Mouse (Mus musculus): ENCODE measurements around the gene Ptbp1. TPM values are rescaled to one million over a fixed set of nuclear protein-coding genes. Genes with fewer than 3 reads are reported as not detected.
"Not testable (repeated sequence)": the region's sequence is repeated elsewhere in the genome, so short reads cannot be mapped to it uniquely, and the experiment has no call there.

Gene Ptbp1
- polyA plus RNA-seq, 1 experiment from 2014 or later: 366 TPM

GRCm38 (mm10) chr10:79886054-79886453 lies 31.8 kb downstream of the Ptbp1 start, which contains the start of gene Elane:
Elane (plus strand) TSS chr10:79886247.
- Histone ChIP-seq H3K4me2 (no peak within 1 kb of the TSS), H3K4me3 (ENCODE audit: low read depth, low read length) (no peak within 1 kb of the TSS), H3K9ac (no peak within 1 kb of the TSS), H3K27ac (ENCODE audit: low read depth) (no peak within 1 kb of the TSS), H3K9me3 (ENCODE audit: low read depth, low read length) (no peaks in the 10 kb centered on the region), H3K36me3 (ENCODE audit: insufficient read depth) (no peaks in the 10 kb centered on the region), H3K27me3 (ENCODE audit: insufficient read depth, low read length) (0 out of 2 replicates have a peak, but pooled peaks cover 7% of the 10 kb centered on the region), H3K4me1 (ENCODE audit: insufficient read depth) (peaks cover 8% of the 10 kb centered on the region; the same call in 1 of the 2 replicates)
- TF ChIP-seq CTCF (IDR thresholded peaks at IDR 0.05; ENCODE audit: low read depth): no peak
- 80% methylated on average over 6 of the region's 6 CpGs for WGBS
- no peak for ATAC-seq (ENCODE audit: insufficient read depth)
- DNase-seq: no peak

- Histone ChIP-seq H3K27ac (ENCODE audit: low read depth) (no peak overlapping the region), H3K4me2 (no peak overlapping the region), H3K9ac (no peak overlapping the region), H3K4me1 (ENCODE audit: insufficient read depth) (peaks cover 8% of the 10 kb centered on the region; the same call in 1 of the 2 replicates), H3K9me3 (ENCODE audit: low read depth, low read length) (no peaks in the 10 kb centered on the region), H3K4me3 (ENCODE audit: low read depth, low read length) (no peak overlapping the region), H3K27me3 (ENCODE audit: insufficient read depth, low read length) (0 out of 2 replicates have a peak, but pooled peaks cover 7% of the 10 kb centered on the region), H3K36me3 (ENCODE audit: insufficient read depth) (no peaks in the 10 kb centered on the region)
- no peak for TF ChIP-seq CTCF (IDR thresholded peaks at IDR 0.05; ENCODE audit: low read depth)
- no peak for DNase-seq
- ATAC-seq (ENCODE audit: insufficient read depth): no peak
- WGBS: 76% methylated on average over 8 of the region's 8 CpGs
These were observed 32.4 kb downstream of the Ptbp1 start for GRCm38 (mm10) chr10:79886611-79887010.

GRCm38 (mm10) chr10:79889386-79889785 lies 35.2 kb downstream of the Ptbp1 start:
- Histone ChIP-seq H3K4me3 (ENCODE audit: low read depth, low read length) (no peak overlapping the region), H3K27ac (ENCODE audit: low read depth) (no peak overlapping the region), H3K36me3 (ENCODE audit: insufficient read depth) (0 out of 2 replicates have a peak, but pooled peaks cover 1% of the 10 kb centered on the region), H3K4me1 (ENCODE audit: insufficient read depth) (no peaks in the 10 kb centered on the region), H3K4me2 (no peak overlapping the region), H3K9ac (no peak overlapping the region), H3K27me3 (ENCODE audit: insufficient read depth, low read length) (no peaks in the 10 kb centered on the region), H3K9me3 (ENCODE audit: low read depth, low read length) (no peaks in the 10 kb centered on the region)
- no peak for TF ChIP-seq CTCF (IDR thresholded peaks at IDR 0.05; ENCODE audit: low read depth)
- WGBS: 36% methylated on average over 2 of the region's 2 CpGs
- DNase-seq (peak; percentile 63), ATAC-seq (ENCODE audit: insufficient read depth) (no peak)

GRCm38 (mm10) chr10:79890670-79891069 lies 36.4 kb downstream of the Ptbp1 start, which contains the start of gene Cfd:
Cfd (plus strand) TSS chr10:79890853.
- DNase-seq (no peak), ATAC-seq (ENCODE audit: insufficient read depth) (no peak)
- H3K4me2 ChIP-seq: no peak within 1 kb of the TSS
- no peaks in the 10 kb centered on the region for H3K9me3 ChIP-seq (ENCODE audit: low read depth, low read length)
- no peaks in the 10 kb centered on the region for H3K27me3 ChIP-seq (ENCODE audit: insufficient read depth, low read length)
- no peak within 1 kb of the TSS for H3K27ac ChIP-seq (ENCODE audit: low read depth)
- no peaks in the 10 kb centered on the region for H3K4me1 ChIP-seq (ENCODE audit: insufficient read depth)
- H3K36me3 ChIP-seq (ENCODE audit: insufficient read depth): peaks cover 11% of the 10 kb centered on the region; the same call in 1 of the 2 replicates
- TF ChIP-seq CTCF (IDR thresholded peaks at IDR 0.05; ENCODE audit: low read depth): no peak
- H3K9ac ChIP-seq: no peak within 1 kb of the TSS
- H3K4me3 ChIP-seq (ENCODE audit: low read depth, low read length): no peak within 1 kb of the TSS
- whole genome bisulfite sequencing: 33% methylated on average over 5 of the region's 5 CpGs

GRCm38 (mm10) chr10:79892451-79893118 lies 38.4 kb downstream of the Ptbp1 start:
- H3K27ac ChIP-seq (ENCODE audit: low read depth); H3K4me1 ChIP-seq (ENCODE audit: insufficient read depth); H3K9ac ChIP-seq; H3K27me3 ChIP-seq (ENCODE audit: insufficient read depth, low read length); H3K4me2 ChIP-seq; H3K9me3 ChIP-seq (ENCODE audit: low read depth, low read length); H3K4me3 ChIP-seq (ENCODE audit: low read depth, low read length): not testable (repeated sequence)
- TF ChIP-seq CTCF (IDR thresholded peaks at IDR 0.05; ENCODE audit: low read depth): peak; percentile 86
- peak; percentile 38; the same call in 1 of the 2 replicates for ATAC-seq (ENCODE audit: insufficient read depth)
- H3K36me3 ChIP-seq (ENCODE audit: insufficient read depth): peaks cover 28% of the 10 kb centered on the region
- DNase-seq: peak; percentile 90
- 42% methylated on average over 22 of the region's 22 CpGs for whole genome bisulfite sequencing

- Histone ChIP-seq H3K9me3 (ENCODE audit: low read depth, low read length) (no peaks in the 10 kb centered on the region), H3K4me1 (ENCODE audit: insufficient read depth) (no peaks in the 10 kb centered on the region), H3K36me3 (ENCODE audit: insufficient read depth) (peaks cover 56% of the 10 kb centered on the region), H3K27ac (ENCODE audit: low read depth) (no peak overlapping the region), H3K27me3 (ENCODE audit: insufficient read depth, low read length) (no peaks in the 10 kb centered on the region), H3K4me3 (ENCODE audit: low read depth, low read length) (no peak overlapping the region), H3K9ac (no peak overlapping the region), H3K4me2 (no peak overlapping the region)
- DNase-seq: no peak
- no peak for ATAC-seq (ENCODE audit: insufficient read depth)
- no peak for TF ChIP-seq CTCF (IDR thresholded peaks at IDR 0.05; ENCODE audit: low read depth)
- WGBS: 80% methylated on average over 16 of the region's 16 CpGs
These were observed 42.1 kb downstream of the Ptbp1 start for GRCm38 (mm10) chr10:79896306-79896705.

- Histone ChIP-seq H3K4me3 (ENCODE audit: low read depth, low read length) (no peak overlapping the region), H3K27ac (ENCODE audit: low read depth) (no peak overlapping the region), H3K27me3 (ENCODE audit: insufficient read depth, low read length) (no peaks in the 10 kb centered on the region), H3K4me2 (no peak overlapping the region), H3K36me3 (ENCODE audit: insufficient read depth) (peaks cover 56% of the 10 kb centered on the region), H3K9me3 (ENCODE audit: low read depth, low read length) (no peaks in the 10 kb centered on the region), H3K9ac (no peak overlapping the region), H3K4me1 (ENCODE audit: insufficient read depth) (no peaks in the 10 kb centered on the region)
- DNase-seq (no peak), ATAC-seq (ENCODE audit: insufficient read depth) (no peak)
- TF ChIP-seq CTCF (IDR thresholded peaks at IDR 0.05; ENCODE audit: low read depth): no peak
- WGBS: 75% methylated on average over 13 of the region's 13 CpGs
These were observed 42.6 kb downstream of the Ptbp1 start for GRCm38 (mm10) chr10:79896814-79897213.
